Mouse (Mus musculus): ENCODE results near the gene Cenpb.

The Cenpb gene

DNA sequence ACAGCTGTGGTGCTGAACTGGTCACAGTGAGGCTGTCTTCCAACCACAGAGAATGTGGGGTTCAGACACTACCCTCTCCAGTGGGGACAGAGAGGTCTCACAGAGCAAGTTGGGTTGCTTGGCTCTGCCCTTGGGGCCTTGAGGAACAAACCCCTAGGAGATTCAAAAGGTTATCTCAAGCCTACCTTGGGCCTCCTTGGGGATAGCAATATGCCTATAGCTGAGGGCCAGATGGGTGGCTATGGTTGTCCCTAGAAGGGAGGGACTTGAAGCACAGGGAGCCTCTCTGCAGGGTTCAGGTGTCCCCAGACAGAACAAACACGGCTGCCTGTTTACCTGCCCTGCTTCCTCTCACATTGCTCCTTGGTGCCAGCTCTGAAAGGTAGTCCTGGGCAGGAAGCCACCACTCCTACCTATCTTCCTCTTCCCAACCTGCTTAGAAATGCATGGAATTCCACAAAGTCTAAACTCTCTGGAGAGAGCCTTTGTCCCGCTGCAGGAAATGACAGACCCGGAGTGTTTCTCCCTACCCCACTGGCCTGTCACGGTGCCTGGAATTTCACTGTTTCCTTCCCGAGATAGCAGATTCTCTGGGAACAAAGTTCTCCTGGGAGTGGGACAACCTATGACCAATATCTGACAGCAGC lies 39.9 kb downstream of the Cenpb start:
- in situ Hi-C loops (cut with MboI; ENCODE audit: low sequenced_read_pairs) = no loop called here

GRCm38 (mm10) chr2:131139287-131139686 lies 40.6 kb downstream of the Cenpb start:
- in situ Hi-C loops (cut with MboI; ENCODE audit: low sequenced_read_pairs) = no loop called here

GRCm38 (mm10) chr2:131138760-131139159 lies 41.1 kb downstream of the Cenpb start:
- in situ Hi-C loops (cut with MboI; ENCODE audit: low sequenced_read_pairs) = no loop called here

DNA sequence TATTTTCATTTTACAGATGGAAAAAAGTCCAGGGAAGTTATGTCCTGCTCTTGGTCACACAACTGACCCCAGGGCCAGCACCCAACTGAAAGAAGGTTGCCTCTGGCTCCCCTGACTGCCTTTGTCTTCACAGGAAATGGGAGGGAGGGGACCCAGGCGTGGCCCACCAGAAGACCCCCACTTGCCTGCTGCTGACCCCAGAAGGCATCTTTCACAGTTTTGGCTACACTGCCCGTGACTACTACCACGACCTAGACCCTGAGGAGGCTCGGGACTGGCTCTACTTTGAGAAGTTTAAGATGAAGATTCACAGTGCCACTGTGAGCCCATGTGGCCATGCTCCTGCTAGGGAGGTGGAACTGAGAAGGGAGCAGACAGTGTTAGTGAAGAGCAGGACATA lies 41.6 kb downstream of the Cenpb start:
- in situ Hi-C loops (cut with MboI; ENCODE audit: low sequenced_read_pairs) = no loop called here

DNA sequence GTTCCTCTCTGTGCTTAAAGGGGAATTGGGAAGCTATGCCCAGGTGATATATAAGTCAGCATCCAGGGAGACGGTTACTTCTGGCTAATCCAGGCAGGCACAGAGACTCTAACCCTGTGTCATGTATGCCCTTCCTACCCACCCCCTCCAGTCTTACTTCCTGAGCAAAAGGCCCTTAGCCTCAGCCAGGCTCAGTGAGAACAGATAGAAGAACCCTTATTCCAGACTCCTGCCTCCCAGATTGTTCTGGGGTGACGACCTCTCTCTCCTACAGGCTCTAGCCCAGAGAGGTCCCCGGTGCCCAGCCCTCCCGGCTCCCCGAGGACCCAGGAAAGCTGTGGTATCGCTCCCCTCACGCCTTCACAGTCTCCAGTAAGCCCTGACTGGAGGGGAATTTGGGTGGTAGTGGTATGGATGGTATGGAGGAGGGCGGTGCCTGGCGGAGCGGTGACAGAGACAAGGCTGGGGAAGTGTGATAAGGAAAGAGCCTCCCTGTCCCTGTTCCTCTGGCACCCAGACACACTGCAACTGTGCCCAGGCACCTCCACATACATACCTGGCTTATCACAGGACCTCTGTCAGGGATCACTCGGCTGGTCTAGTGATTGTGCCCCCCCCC lies 44.2 kb downstream of the Cenpb start:
- in situ Hi-C loops (cut with MboI; ENCODE audit: low sequenced_read_pairs) = no loop called here

GRCm38 (mm10) chr2:131134826-131135400 lies 45.0 kb downstream of the Cenpb start:
- in situ Hi-C loops (cut with MboI; ENCODE audit: low sequenced_read_pairs) = no loop called here

- in situ Hi-C loops (cut with MboI; ENCODE audit: low sequenced_read_pairs) = no loop called here
Observed at GRCm38 (mm10) chr2:131134381-131134780, 45.5 kb downstream of the Cenpb start.

- in situ Hi-C loops (cut with MboI; ENCODE audit: low sequenced_read_pairs) = no loop called here
Observed at GRCm38 (mm10) chr2:131132930-131133547, 46.8 kb downstream of the Cenpb start, which contains the start of gene Gm11037. Gm11037 (plus strand) TSS chr2:131133497.

DNA sequence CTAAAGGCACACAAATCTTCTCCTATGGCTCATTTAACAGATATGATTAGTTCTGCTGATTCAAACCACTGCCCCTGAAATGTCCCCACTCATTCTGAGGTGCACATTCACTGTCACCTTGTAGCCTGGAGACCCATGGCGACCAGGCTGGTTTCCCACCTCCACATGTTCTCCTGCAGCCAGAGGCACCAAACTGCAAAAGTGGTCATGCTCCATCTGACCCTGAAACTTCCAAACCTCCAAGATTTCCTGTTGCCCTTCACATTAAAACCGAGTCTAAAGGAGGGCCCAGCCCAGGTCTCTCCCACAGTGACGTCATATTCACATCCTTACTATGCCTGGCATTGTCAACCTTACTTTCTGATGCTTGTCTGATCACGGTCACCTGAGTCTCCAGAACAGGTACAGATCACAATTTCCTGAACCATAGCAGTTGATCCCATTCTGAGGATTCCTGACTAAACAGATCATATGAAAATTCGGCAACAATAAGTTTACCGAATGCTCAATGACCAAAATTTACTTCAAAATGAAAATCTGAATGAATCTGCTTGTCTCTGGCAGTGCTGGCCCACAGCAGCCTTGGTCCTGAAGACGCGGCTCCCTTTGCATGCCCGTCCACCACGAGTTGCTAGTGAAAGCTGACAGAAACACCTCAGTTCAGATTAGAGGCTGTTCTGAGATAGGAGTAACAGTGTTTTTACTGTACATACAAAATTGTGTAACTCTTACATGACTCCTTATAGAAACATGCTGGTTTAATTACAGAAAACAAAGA lies 47.6 kb downstream of the Cenpb start:
- in situ Hi-C loops (cut with MboI; ENCODE audit: low sequenced_read_pairs) = no loop called here

- in situ Hi-C loops (cut with MboI; ENCODE audit: low sequenced_read_pairs) = no loop called here
Observed at GRCm38 (mm10) chr2:131130849-131131248, 49.0 kb downstream of the Cenpb start.

GRCm38 (mm10) chr2:131129836-131130235 lies 50.0 kb downstream of the Cenpb start:
- in situ Hi-C loops (cut with MboI; ENCODE audit: low sequenced_read_pairs) = no loop called here

- in situ Hi-C loops (cut with MboI; ENCODE audit: low sequenced_read_pairs) = no loop called here
Observed at GRCm38 (mm10) chr2:131128636-131129157, 51.2 kb downstream of the Cenpb start.

DNA sequence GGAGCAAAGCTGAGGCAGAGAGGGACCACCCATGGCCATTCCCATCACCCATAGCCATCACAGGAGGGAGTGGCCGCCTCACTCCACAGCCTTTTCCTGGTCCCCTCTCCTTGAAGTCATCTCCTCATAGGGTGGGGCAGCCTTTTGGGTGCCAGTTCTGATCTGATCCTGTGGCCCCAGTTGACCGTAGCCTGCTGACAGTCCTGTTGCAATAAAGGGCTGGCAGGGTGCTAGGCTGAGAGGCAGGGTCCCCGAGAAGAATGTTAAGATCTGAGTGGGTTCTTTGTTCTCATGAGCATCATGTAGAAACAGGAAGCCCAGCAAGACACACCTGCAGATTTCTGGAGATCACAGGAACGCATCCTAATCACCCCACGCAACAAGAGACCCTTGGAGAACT lies 51.7 kb downstream of the Cenpb start:
- in situ Hi-C loops (cut with MboI; ENCODE audit: low sequenced_read_pairs) = no loop called here

DNA sequence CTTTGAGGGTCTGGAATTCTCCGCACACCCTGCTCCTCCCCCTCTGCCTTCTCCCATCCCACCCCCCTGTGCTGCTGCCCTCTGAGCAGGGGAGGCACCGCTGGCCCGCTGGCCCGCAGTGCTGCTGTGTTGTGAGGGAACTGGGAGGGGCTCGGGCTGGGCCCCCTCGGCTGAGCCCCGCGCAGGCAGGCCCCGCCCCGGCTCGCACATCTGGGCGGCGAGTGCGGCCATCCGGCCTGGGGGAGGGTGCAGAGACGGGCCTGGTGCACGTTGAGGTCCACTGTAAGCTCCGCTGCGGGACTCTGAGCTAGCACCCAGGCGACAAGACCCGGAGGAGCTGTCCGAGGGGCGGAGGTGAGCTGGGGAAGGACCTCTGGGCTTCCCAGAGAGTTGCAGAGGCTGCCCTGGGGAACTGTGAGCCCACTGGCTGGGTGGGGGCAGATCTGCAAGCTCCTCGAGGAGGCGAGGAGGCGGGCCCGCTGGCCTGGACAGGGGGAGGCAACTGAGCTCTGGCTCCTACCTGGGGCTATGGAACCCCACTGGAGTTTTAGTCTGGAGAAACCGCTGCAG lies 52.6 kb downstream of the Cenpb start, which contains the start of gene Hspa12b:
Gene Hspa12b, plus strand, starts transcription at position 120 of the 570 bp plus-strand sequence.
- in situ Hi-C loops (cut with MboI; ENCODE audit: low sequenced_read_pairs) = no loop called here

DNA sequence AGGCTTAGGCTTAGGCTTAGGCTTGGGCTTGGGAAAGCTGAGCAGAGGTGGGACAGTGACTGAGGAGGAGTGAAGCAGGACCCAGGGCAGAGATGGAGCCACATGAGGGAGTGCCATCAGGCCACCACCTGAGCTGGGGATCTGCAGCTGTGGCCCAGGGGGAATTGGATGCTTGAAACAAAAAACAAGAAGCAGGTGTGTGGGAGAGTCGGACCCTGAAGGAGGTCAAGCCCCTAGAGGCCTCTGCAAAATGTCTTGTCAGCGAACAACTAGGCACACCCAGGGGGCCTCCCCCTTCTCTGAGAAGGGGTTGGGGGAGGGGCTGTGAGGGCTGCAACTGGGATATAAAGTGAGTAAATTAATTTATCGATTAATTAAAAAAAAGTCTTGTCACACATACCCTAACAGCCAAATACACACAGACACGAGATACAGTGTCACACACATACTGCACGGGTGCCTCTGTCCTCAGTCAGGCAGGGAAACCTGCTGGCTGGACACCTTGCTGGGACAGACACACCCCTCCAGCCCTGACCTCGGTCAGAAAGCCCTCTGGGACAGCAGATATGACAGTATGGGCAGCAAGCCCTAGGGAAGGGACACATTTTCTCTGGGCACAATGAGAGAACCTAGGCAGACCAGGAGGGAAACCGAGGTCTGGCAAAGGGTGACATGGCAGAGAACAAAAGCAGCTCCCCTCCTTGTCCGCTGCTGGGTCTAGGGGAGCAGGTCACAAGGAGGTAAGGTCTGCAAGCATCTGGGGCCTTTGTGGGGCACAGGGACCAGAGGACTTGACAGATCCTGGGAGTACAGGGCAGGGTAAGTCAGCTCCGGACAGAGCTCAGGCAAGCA lies 53.7 kb downstream of the Cenpb start:
- in situ Hi-C loops (cut with MboI; ENCODE audit: low sequenced_read_pairs) = no loop called here
